Mouse (Mus musculus): ENCODE results near the gene Ndufaf8.

DNA sequence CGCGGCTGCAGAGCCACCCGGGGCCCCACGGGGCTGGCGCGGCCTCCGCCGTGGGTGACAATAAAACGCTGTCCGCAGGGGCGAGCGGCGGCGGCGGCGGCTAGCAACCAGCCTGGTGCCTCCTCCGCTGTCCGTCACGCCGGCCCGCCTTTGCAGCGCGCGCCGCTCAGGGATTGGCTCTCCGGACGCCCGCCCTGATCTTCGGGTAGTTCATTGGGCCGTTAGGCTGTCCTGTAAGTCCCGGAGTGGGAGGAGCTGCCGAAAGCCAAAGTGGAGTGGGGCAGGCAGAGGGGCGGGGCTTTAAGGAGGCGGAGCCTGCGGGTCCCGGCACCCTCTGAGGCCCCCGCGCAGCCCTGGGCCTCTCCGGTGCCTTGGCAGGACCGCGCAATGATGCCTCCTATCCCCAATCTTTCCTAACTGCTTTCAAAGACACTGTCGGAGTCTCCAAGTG is 12.0 kb upstream of the Ndufaf8 start, which contains the start of gene Cep131:
- TF ChIP-seq POLR2A (IDR thresholded peaks at IDR 0.05; ENCODE audit: borderline replicate concordance, low read depth, low read length) = no peak
- TF ChIP-seq CTCF (IDR thresholded peaks at IDR 0.05; ENCODE audit: low read depth, low read length) = no peak
